Mouse (Mus musculus): ENCODE measurements around the gene Gm49342. TPM values are rescaled to one million over a fixed set of nuclear protein-coding genes. Genes with fewer than 3 reads are reported as not detected.

Gene Gm49342
- not detected in 2 replicates for polyA plus RNA-seq (2015; fragmentation: Nextera tagmentation; extraction: Ambion mirVana)

GRCm38 (mm10) chr14:50943932-50944667 is at the start of gene Gm49342:
Gm49342 (plus strand) TSS chr14:50944517.

GRCm38 (mm10) chr14:50897374-50897765 is 46.9 kb upstream of the Gm49342 start, which contains the start of gene Klhl33:
Klhl33 (minus strand) TSS chr14:50897507.

GRCm38 (mm10) chr14:50924281-50925064 is 19.8 kb upstream of the Gm49342 start, which contains the start of the genes Osgep and Apex1:
Osgep (minus strand) TSS chr14:50924893.
Apex1 (plus strand) TSS chr14:50924968.

GRCm38 (mm10) chr14:50930754-50931492 is 13.4 kb upstream of the Gm49342 start, which contains the start of the genes Pip4p1 and Pnp:
Pip4p1 (minus strand) TSS chr14:50930856.
Pnp (plus strand) TSS chr14:50931082.

GRCm38 (mm10) chr14:50955942-50956508 is 11.7 kb downstream of the Gm49342 start, which contains the start of gene Pnp2:
Pnp2 (plus strand) TSS chr14:50955992.

GRCm38 (mm10) chr14:51007152-51007801 is 63.0 kb downstream of the Gm49342 start, which contains the start of gene Rnase10:
Rnase10 (plus strand) TSS chr14:51007751.

Other genes with a start within 250 kb of the Gm49342 start
- not detected in 2 replicates for gene Olfr748, start 237.1 kb upstream of the Gm49342 start, polyA plus RNA-seq (2015; fragmentation: Nextera tagmentation; extraction: Ambion mirVana)
- gene Olfr749, start 199.4 kb upstream of the Gm49342 start, polyA plus RNA-seq (2015; fragmentation: Nextera tagmentation; extraction: Ambion mirVana), result not detected in 2 replicates
- gene Ttc5, start 159.0 kb upstream of the Gm49342 start, polyA plus RNA-seq (2015; fragmentation: Nextera tagmentation; extraction: Ambion mirVana), result 36.4 and 40.1 TPM in 2 replicates
- not detected in 2 replicates for gene Ccnb1ip1, start 136.8 kb upstream of the Gm49342 start, polyA plus RNA-seq (2015; fragmentation: Nextera tagmentation; extraction: Ambion mirVana)
- 26.6 and 27.3 TPM in 2 replicates for gene Parp2, start 136.7 kb upstream of the Gm49342 start, polyA plus RNA-seq (2015; fragmentation: Nextera tagmentation; extraction: Ambion mirVana)
- gene Tep1, start 74.0 kb upstream of the Gm49342 start, polyA plus RNA-seq (2015; fragmentation: Nextera tagmentation; extraction: Ambion mirVana), result 6.8 and 7.5 TPM in 2 replicates
- 0.31 and 0.64 TPM in 2 replicates for gene Klhl33, start 47.0 kb upstream of the Gm49342 start, polyA plus RNA-seq (2015; fragmentation: Nextera tagmentation; extraction: Ambion mirVana)
- gene Osgep, start 19.6 kb upstream of the Gm49342 start, polyA plus RNA-seq (2015; fragmentation: Nextera tagmentation; extraction: Ambion mirVana), result 78.2 and 87.5 TPM in 2 replicates
- 91.5 and 98.7 TPM in 2 replicates for gene Apex1, start 19.5 kb upstream of the Gm49342 start, polyA plus RNA-seq (2015; fragmentation: Nextera tagmentation; extraction: Ambion mirVana)
- gene Pip4p1, start 13.7 kb upstream of the Gm49342 start, polyA plus RNA-seq (2015; fragmentation: Nextera tagmentation; extraction: Ambion mirVana), result 32.4 and 42.5 TPM in 2 replicates
- 46.9 and 49.2 TPM in 2 replicates for gene Pnp, start 13.4 kb upstream of the Gm49342 start, polyA plus RNA-seq (2015; fragmentation: Nextera tagmentation; extraction: Ambion mirVana)
- gene Pnp2, start 11.5 kb downstream of the Gm49342 start, polyA plus RNA-seq (2015; fragmentation: Nextera tagmentation; extraction: Ambion mirVana), result 0.75 and 1.3 TPM in 2 replicates
- 0.21 TPM in 1 of 2 replicates, not detected in the other for gene Rnase10, start 63.2 kb downstream of the Gm49342 start, polyA plus RNA-seq (2015; fragmentation: Nextera tagmentation; extraction: Ambion mirVana)
- not detected in 2 replicates for gene Rnase9, start 97.4 kb downstream of the Gm49342 start, polyA plus RNA-seq (2015; fragmentation: Nextera tagmentation; extraction: Ambion mirVana)
- not detected in 2 replicates for gene Rnase11, start 105.6 kb downstream of the Gm49342 start, polyA plus RNA-seq (2015; fragmentation: Nextera tagmentation; extraction: Ambion mirVana)
- 0.19 and 0.34 TPM in 2 replicates for gene Rnase12, start 113.1 kb downstream of the Gm49342 start, polyA plus RNA-seq (2015; fragmentation: Nextera tagmentation; extraction: Ambion mirVana)
- gene Olfr750, start 129.9 kb downstream of the Gm49342 start, polyA plus RNA-seq (2015; fragmentation: Nextera tagmentation; extraction: Ambion mirVana), result not detected in 2 replicates
- 97.5 and 101 TPM in 2 replicates for gene Rnase4, start 146.6 kb downstream of the Gm49342 start, polyA plus RNA-seq (2015; fragmentation: Nextera tagmentation; extraction: Ambion mirVana)
- 12.3 and 13.3 TPM in 2 replicates for gene Ang, start 146.6 kb downstream of the Gm49342 start, polyA plus RNA-seq (2015; fragmentation: Nextera tagmentation; extraction: Ambion mirVana)
- gene Eddm3b, start 169.9 kb downstream of the Gm49342 start, polyA plus RNA-seq (2015; fragmentation: Nextera tagmentation; extraction: Ambion mirVana), result not detected in 2 replicates
- gene Rnase6, start 179.4 kb downstream of the Gm49342 start, polyA plus RNA-seq (2015; fragmentation: Nextera tagmentation; extraction: Ambion mirVana), result 0.46 and 1.8 TPM in 2 replicates
- gene Rnase1, start 202.3 kb downstream of the Gm49342 start, polyA plus RNA-seq (2015; fragmentation: Nextera tagmentation; extraction: Ambion mirVana), result not detected in 2 replicates
- not detected in 2 replicates for gene Rnase2b, start 217.7 kb downstream of the Gm49342 start, polyA plus RNA-seq (2015; fragmentation: Nextera tagmentation; extraction: Ambion mirVana)